Mouse (Mus musculus) urinary bladder, adult 18-20 months (tissue): ENCODE measurements around the gene Rsad2.

Experiments
- DNase-seq, 2 experiments: peaks; one replicate each; pipeline ENCODE4 v3.0.0; 2022; ENCODE audit warnings: low spot score in 2 of 2, mixed read lengths in 2 of 2

The Rsad2 gene

DNA sequence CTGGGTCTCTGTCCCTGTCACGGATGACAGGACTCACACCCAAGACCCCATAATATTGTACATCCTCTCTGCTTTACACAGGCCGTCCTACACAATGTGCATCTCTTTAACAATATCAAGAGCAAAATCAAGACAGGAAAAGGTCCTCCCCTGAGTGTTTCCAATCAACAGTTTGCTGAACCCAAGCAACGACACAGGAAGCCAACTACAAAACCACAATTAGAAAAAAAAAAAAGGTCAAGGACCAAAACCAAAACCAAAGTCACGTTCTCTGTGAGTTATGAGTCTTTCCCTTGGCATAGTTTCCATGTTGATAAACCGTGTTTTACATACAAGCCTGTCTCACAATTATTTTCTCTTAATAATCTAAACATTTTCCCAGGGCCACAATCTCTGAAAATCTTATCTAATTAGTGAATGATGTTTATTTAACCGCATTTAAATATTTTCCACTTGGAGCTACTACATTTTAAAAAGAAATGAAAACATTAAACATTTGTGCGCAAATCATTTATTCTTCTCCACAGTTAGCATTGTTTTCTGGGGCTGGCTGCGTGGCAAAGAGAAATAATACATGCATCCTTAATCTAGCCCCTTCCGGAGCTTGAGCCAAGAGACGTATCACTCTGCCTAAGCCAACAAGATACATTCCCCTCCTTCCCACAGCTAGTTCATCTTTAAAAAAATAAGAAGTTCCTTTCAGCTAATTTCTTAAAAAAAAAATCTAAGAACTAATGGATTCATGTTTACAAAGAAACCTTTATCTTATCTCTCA lies 54.4 kb downstream of the Rsad2 start:
- DNase-seq: no peak

DNA sequence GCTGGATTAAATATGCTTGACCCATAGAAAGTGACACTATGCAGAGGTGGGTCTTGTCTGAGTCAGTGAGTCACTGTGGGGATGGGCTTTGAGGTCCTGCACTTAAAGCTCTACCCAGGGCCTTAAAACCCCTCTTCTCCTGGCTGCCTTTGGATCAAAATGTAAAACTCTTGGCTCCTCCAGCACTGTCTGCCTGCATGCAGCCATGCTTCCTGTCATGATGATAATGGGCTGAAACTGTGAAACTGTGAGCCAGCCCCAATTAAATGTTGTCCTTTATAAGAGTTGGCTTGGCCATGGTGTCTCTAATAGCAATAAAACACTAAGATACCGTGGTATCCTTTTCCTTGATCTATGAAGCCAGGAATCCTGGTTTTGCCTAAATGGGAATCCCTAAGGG lies 55.0 kb downstream of the Rsad2 start:
- no peak for DNase-seq

DNA sequence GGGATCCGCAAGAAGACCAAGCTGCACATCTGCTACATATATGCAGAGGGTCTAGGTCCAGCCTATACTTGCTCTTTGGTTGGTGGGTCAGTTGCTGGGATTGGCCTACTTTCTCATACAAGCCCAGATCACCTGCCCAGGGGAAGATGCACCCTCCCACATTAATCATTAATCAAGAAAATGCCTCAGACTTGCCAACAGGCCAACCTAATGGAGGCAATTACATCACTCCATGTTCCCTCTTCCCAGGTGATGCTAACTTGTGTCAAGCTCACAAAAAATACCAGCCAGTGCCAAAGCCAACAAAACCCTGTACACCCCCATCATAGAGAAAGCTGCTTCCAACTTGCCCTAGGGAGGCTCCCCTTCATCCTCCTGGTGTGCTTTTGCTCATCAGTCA lies 55.5 kb downstream of the Rsad2 start:
- no peak for DNase-seq

DNA sequence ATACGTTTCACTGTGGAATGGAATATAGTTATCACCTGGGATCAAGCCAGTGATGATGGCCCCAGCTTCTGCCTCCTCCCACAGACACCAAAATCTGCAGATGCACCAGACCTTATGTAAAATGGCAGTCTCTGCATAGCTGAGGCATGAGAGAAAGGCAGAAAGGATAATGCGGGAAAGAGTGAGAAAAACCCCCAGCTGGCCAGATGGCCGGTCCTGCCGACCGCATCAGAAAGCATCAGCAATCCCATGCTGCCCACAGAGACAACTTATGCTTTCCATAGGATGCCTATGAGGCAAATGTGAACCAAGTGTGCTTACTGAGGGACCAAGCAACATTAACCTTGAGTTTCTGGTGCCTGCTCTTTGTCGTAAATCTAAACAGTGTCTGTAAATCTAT lies 56.9 kb downstream of the Rsad2 start:
- no peak for DNase-seq

DNA sequence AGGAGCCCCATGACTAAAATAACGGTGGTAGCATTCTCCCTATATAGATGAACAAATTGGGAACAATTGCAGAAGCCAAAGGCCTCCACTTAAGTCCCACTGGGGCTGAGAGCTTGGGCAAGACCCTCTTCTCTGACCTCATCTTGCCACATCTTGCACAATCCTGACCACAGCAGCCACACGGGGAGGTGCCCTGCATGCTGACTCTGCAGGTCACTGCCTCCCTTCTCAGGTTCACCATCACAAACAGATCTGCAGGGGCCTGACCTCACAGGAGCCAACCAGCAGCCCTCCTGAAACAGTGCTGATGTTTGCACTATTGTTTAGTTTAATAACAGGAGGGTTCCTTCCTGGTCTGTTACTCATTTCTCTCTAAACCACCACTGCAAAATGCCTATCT lies 57.7 kb downstream of the Rsad2 start:
- DNase-seq: no peak

DNA sequence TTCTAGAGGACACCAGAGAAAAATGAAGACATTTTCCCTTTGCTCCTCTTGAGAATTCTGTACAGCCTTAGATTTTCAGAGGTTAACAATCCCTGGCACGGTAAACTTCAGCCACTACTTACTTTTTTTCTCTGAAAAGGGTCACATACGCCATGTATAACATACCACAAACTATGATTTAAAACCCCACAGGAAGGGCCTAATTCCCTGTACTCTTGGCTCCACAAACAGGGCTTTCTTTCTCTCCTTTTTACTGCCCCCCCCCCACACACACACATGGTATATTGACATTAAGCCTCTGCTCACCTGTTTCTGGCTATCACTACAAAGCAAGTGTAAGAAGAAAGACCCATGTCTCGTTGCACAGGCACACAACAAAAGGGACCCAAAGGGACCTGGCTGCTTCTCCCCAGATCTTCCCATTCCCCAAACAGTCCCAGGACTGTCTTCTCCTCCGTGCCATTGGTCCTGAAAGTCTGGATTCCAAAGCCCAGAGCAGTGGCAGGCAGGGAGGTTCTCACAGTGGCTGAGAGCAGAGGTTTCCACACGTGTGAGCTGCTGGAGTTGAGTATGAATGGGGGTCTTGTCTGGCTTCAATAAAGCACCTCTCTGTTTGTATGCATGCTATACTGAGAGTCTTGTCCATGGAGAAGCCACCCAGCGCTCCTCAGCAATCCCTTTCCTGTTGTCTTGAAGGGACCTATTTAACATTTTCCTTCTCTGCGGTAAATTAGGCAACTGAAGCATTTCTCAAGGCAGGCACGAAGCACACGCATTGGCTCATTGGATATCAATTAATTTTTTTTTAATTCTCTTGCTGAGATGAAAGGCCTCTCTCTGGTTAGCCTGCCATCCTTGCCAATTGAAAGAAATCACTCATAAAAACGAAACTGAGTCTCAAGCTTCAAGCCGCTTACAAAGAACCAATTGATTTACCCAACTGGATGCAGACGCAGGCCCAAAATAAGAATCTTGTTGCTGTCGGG lies 61.5 kb downstream of the Rsad2 start:
- DNase-seq: no peak

DNA sequence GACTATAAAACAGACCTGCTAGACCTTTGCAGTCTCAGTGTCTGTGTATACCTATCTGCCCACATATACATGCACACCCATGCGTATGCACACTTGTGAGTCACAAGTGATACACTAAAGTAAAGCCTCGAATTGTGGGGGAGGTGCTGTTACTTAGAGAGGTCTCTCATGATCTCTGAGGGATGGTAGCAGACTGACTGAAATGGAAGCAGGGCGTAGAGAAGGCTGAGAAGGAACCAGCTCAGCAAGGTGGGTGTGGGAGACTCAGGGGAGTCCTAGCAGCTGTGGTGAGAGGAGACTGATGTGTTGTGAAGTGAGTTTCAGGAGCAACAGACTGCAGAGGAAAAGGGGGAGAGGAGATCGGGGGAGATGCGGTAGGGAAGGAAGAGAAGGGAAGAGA lies 63.0 kb downstream of the Rsad2 start:
- DNase-seq: no peak
